Mouse (Mus musculus): ENCODE measurements around the gene Pnp2. TPM values are rescaled to one million over a fixed set of nuclear protein-coding genes. Genes with fewer than 3 reads are reported as not detected.
A peak's percentile ranks its signal among the peaks of the same experiment; 100 is the strongest.
"Not testable (repeated sequence)": the region's sequence is repeated elsewhere in the genome, so short reads cannot be mapped to it uniquely, and the experiment has no call there.

The Pnp2 gene
- total RNA-seq, 1 experiment from 2014 or later, result 4.7 TPM

- ATAC-seq (replicated peaks in 1 of 2; ENCODE audit: insufficient read depth in 1 of 2, low FRiP score in 2 of 2, low TSS enrichment in 1 of 2, low read depth in 1 of 2, poor library complexity in 2 of 2, severe bottlenecking in 2 of 2), result peak; percentile 81 to 85
Observed at GRCm38 (mm10) chr14:50944668-50945033, 11.1 kb upstream of the Pnp2 start.

- not testable (repeated sequence) for ATAC-seq (replicated peaks in 1 of 2; ENCODE audit: insufficient read depth in 1 of 2, low FRiP score in 2 of 2, low TSS enrichment in 1 of 2, low read depth in 1 of 2, poor library complexity in 2 of 2, severe bottlenecking in 2 of 2)
Observed at GRCm38 (mm10) chr14:50945081-50945480, 10.7 kb upstream of the Pnp2 start.

- not testable (repeated sequence) for ATAC-seq (replicated peaks in 1 of 2; ENCODE audit: insufficient read depth in 1 of 2, low FRiP score in 2 of 2, low TSS enrichment in 1 of 2, low read depth in 1 of 2, poor library complexity in 2 of 2, severe bottlenecking in 2 of 2)
Observed at GRCm38 (mm10) chr14:50945526-50945925, 10.3 kb upstream of the Pnp2 start.

- no peak; a peak in 1 of 4 replicates for ATAC-seq (replicated peaks in 1 of 2; ENCODE audit: insufficient read depth in 1 of 2, low FRiP score in 2 of 2, low TSS enrichment in 1 of 2, low read depth in 1 of 2, poor library complexity in 2 of 2, severe bottlenecking in 2 of 2)
Observed at GRCm38 (mm10) chr14:50955487-50955886, 305 bp upstream of the Pnp2 start.

GRCm38 (mm10) chr14:50956724-50957123 is 932 bp downstream of the Pnp2 start:
- ATAC-seq (replicated peaks in 1 of 2; ENCODE audit: insufficient read depth in 1 of 2, low FRiP score in 2 of 2, low TSS enrichment in 1 of 2, low read depth in 1 of 2, poor library complexity in 2 of 2, severe bottlenecking in 2 of 2), result not testable (repeated sequence)

GRCm38 (mm10) chr14:50957146-50957545 is 1.4 kb downstream of the Pnp2 start:
- ATAC-seq (replicated peaks in 1 of 2; ENCODE audit: insufficient read depth in 1 of 2, low FRiP score in 2 of 2, low TSS enrichment in 1 of 2, low read depth in 1 of 2, poor library complexity in 2 of 2, severe bottlenecking in 2 of 2), result not testable (repeated sequence)

GRCm38 (mm10) chr14:50958289-50958995 is 2.6 kb downstream of the Pnp2 start:
- not testable (repeated sequence) for ATAC-seq (replicated peaks in 1 of 2; ENCODE audit: insufficient read depth in 1 of 2, low FRiP score in 2 of 2, low TSS enrichment in 1 of 2, low read depth in 1 of 2, poor library complexity in 2 of 2, severe bottlenecking in 2 of 2)

GRCm38 (mm10) chr14:50968216-50968980 is 12.6 kb downstream of the Pnp2 start:
- no peak for ATAC-seq (replicated peaks in 1 of 2; ENCODE audit: insufficient read depth in 1 of 2, low FRiP score in 2 of 2, low TSS enrichment in 1 of 2, low read depth in 1 of 2, poor library complexity in 2 of 2, severe bottlenecking in 2 of 2)

GRCm38 (mm10) chr14:50969041-50969440 is 13.2 kb downstream of the Pnp2 start:
- no peak for ATAC-seq (replicated peaks in 1 of 2; ENCODE audit: insufficient read depth in 1 of 2, low FRiP score in 2 of 2, low TSS enrichment in 1 of 2, low read depth in 1 of 2, poor library complexity in 2 of 2, severe bottlenecking in 2 of 2)

- peak in 1 of 2 experiments; percentile 40; a peak in 1 of 4 replicates for ATAC-seq (replicated peaks in 1 of 2; ENCODE audit: insufficient read depth in 1 of 2, low FRiP score in 2 of 2, low TSS enrichment in 1 of 2, low read depth in 1 of 2, poor library complexity in 2 of 2, severe bottlenecking in 2 of 2)
Observed at GRCm38 (mm10) chr14:50969558-50970544, 14.1 kb downstream of the Pnp2 start.

GRCm38 (mm10) chr14:50970822-50971221 is 15.0 kb downstream of the Pnp2 start:
- peak; percentile 34 to 54; a peak in 2 of 4 replicates for ATAC-seq (replicated peaks in 1 of 2; ENCODE audit: insufficient read depth in 1 of 2, low FRiP score in 2 of 2, low TSS enrichment in 1 of 2, low read depth in 1 of 2, poor library complexity in 2 of 2, severe bottlenecking in 2 of 2)

GRCm38 (mm10) chr14:50973054-50973453 is 17.3 kb downstream of the Pnp2 start:
- ATAC-seq (replicated peaks in 1 of 2; ENCODE audit: insufficient read depth in 1 of 2, low FRiP score in 2 of 2, low TSS enrichment in 1 of 2, low read depth in 1 of 2, poor library complexity in 2 of 2, severe bottlenecking in 2 of 2), result not testable (repeated sequence)

GRCm38 (mm10) chr14:50973700-50974099 is 17.9 kb downstream of the Pnp2 start:
- ATAC-seq (replicated peaks in 1 of 2; ENCODE audit: insufficient read depth in 1 of 2, low FRiP score in 2 of 2, low TSS enrichment in 1 of 2, low read depth in 1 of 2, poor library complexity in 2 of 2, severe bottlenecking in 2 of 2), result no peak

GRCm38 (mm10) chr14:50975001-50975400 is 19.2 kb downstream of the Pnp2 start:
- no peak for ATAC-seq (replicated peaks in 1 of 2; ENCODE audit: insufficient read depth in 1 of 2, low FRiP score in 2 of 2, low TSS enrichment in 1 of 2, low read depth in 1 of 2, poor library complexity in 2 of 2, severe bottlenecking in 2 of 2)

- no peak for ATAC-seq (replicated peaks in 1 of 2; ENCODE audit: insufficient read depth in 1 of 2, low FRiP score in 2 of 2, low TSS enrichment in 1 of 2, low read depth in 1 of 2, poor library complexity in 2 of 2, severe bottlenecking in 2 of 2)
Observed at GRCm38 (mm10) chr14:50976674-50977073, 20.9 kb downstream of the Pnp2 start.

GRCm38 (mm10) chr14:50978451-50978850 is 22.7 kb downstream of the Pnp2 start:
- peak; percentile 36 to 50; a peak in 1 of 4 replicates for ATAC-seq (replicated peaks in 1 of 2; ENCODE audit: insufficient read depth in 1 of 2, low FRiP score in 2 of 2, low TSS enrichment in 1 of 2, low read depth in 1 of 2, poor library complexity in 2 of 2, severe bottlenecking in 2 of 2)

GRCm38 (mm10) chr14:50979631-50980030 is 23.8 kb downstream of the Pnp2 start:
- ATAC-seq (replicated peaks in 1 of 2; ENCODE audit: insufficient read depth in 1 of 2, low FRiP score in 2 of 2, low TSS enrichment in 1 of 2, low read depth in 1 of 2, poor library complexity in 2 of 2, severe bottlenecking in 2 of 2), result no peak
